Mouse (Mus musculus) megakaryocyte, embryonic 14.5 days (primary cell): ENCODE results near the gene Gm8909.
"Not testable (repeated sequence)": the region's sequence is repeated elsewhere in the genome, so short reads cannot be mapped to it uniquely, and the experiment has no call there.

ENCODE experiments used
- FLI1 ChIP-seq: IDR thresholded peaks from 2 replicates; pipeline ENCODE4 v1.6.1; 2012; ENCODE audit warnings: low read length, inconsistent platforms, mixed read lengths
- GATA1 ChIP-seq: IDR thresholded peaks from 3 replicates; pipeline ENCODE4 v1.6.1; 2012; ENCODE audit warnings: mixed read lengths, low read length, inconsistent platforms, borderline replicate concordance

GRCm38 (mm10) chr17:36151200-36151599 is 17.1 kb downstream of the Gm8909 start:
- TF ChIP-seq GATA1, FLI1: not testable (repeated sequence)
